Mouse (Mus musculus) megakaryocyte, embryonic 14.5 days (primary cell): ENCODE measurements around the gene Zmynd12.

ENCODE experiments used
- FLI1 ChIP-seq: IDR thresholded peaks from 2 replicates; pipeline ENCODE4 v1.6.1; 2012; ENCODE audit warnings: low read length, inconsistent platforms, mixed read lengths
- GATA1 ChIP-seq: IDR thresholded peaks from 3 replicates; pipeline ENCODE4 v1.6.1; 2012; ENCODE audit warnings: mixed read lengths, low read length, inconsistent platforms, borderline replicate concordance

GRCm38 (mm10) chr4:119492291-119492932, 69.8 kb downstream of the Zmynd12 start, which contains the start of gene Rimkla:
- TF ChIP-seq FLI1 (no peak), GATA1 (no peak)
